Mouse (Mus musculus): ENCODE data around the gene 4930467E23Rik.
"Not testable (repeated sequence)": the region's sequence is repeated elsewhere in the genome, so short reads cannot be mapped to it uniquely, and the experiment has no call there.

Gene 4930467E23Rik

GRCm38 (mm10) chr8:19781328-19782114 lies 52.1 kb downstream of the 4930467E23Rik start:
- DNase-seq (ENCODE audit: low spot score) = not testable (repeated sequence)

GRCm38 (mm10) chr8:19782736-19783135 lies 53.4 kb downstream of the 4930467E23Rik start:
- DNase-seq (ENCODE audit: low spot score) = not testable (repeated sequence)

DNA sequence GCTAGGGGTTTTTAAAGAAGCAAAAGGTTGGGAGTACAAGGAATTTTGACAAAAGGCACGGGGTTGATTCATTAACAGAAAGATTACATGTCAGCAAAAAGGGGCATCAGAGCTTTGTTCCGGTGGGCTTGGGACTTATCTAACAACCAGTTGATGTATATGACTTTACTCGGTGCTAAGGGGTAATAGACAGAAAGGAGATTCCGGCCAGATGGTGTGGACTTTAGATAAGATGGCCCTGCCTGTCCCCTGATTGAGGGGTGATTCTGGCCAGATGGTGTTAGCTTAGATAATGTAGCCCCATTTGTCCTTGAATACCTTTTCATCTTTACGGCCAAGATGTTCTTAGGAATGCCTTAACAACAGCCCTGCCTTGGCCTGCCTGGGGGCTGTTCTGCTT lies 54.5 kb downstream of the 4930467E23Rik start:
- not testable (repeated sequence) for DNase-seq (ENCODE audit: low spot score)

DNA sequence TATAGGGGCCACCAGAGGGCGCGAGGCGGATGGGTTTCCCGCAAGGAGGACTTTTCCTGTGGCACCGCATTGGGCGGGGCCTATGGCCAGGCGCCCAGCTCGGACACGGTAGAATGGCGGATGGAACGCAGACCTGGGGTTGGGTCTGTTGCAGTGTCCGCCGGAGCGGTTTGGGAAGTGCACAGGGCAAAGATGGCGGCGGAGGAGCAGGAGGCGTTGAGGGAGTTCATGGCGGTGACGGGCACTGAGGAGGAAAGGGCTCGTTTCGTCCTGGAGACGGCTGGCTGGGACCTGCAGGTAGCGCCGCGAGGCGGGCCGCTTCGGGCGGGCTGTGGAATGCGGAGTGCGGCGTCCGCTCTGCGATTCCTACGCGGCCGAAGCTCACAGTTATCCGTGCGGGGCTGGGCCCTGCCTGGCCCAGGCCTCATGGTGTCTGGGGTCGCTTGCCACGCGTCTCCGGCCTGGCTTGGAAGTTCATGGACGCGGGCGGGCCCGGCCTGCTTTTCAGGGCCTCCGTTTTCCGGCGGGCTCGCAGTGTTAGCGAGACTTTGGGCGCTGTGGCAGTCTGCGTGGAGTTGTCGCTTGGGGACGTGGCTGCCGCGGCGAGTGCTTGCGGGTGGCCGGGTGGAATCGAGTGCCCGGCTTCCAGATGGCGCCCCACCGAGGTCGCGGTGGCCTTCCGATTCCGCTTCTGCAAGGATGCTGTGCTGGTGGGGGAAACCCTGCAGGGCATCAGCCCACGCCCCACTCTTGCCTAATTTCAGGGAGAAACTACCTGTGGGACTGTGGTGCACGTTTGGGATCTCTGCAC lies 55.4 kb downstream of the 4930467E23Rik start:
- peak; percentile 100 for DNase-seq (ENCODE audit: low spot score)

GRCm38 (mm10) chr8:19792696-19793095 lies 63.3 kb downstream of the 4930467E23Rik start:
- not testable (repeated sequence) for DNase-seq (ENCODE audit: low spot score)

All from left cerebral cortex, adult 11 months (tissue).